In genomic region chr9:59680534-59680875, GRCm38 (mm10) we compare ENCODE assay signal across 7 mouse cellular contexts. TPM values are rescaled to one million over a fixed set of nuclear protein-coding genes. Genes with fewer than 3 reads are reported as not detected.
A peak's percentile ranks its signal among the peaks of the same experiment; 100 is the strongest.
DNase-seq lines count a peak whose midpoint lies in the region; ATAC-seq lines count a peak whose summit lies in the region.

No protein-coding gene starts in this region.

- H3K36me3 ChIP-seq in lung, embryonic 16.5 days (ENCODE audit: control insufficient read depth, insufficient read depth, low read length), result peaks cover 16% of the 10 kb centered on the region
- H3K36me3 ChIP-seq in forebrain, embryonic 12.5 days (replicated peaks), result peaks cover 41% of the 10 kb centered on the region
- H3K36me3 ChIP-seq in neural tube, embryonic 13.5 days, result peaks cover 41% of the 10 kb centered on the region

- H3K27ac ChIP-seq in lung, embryonic 16.5 days (ENCODE audit: low read length), result peak overlapping the region; percentile 61
- H3K27ac ChIP-seq in forebrain, embryonic 12.5 days, result no peak overlapping the region
- H3K27ac ChIP-seq in neural tube, embryonic 13.5 days (replicated peaks), result no peak overlapping the region

- 20% methylated on average over 16 of the region's 16 CpGs for WGBS in lung, embryonic 16.5 days
- 8% methylated on average over 16 of the region's 16 CpGs for WGBS in forebrain, embryonic 12.5 days
- WGBS in neural tube, embryonic 13.5 days, result 9% methylated on average over 16 of the region's 16 CpGs

- no peaks in the 10 kb centered on the region for H3K9me3 ChIP-seq in lung, embryonic 16.5 days (ENCODE audit: control insufficient read depth, low read length)
- no peaks in the 10 kb centered on the region for H3K9me3 ChIP-seq in forebrain, embryonic 12.5 days
- no peaks in the 10 kb centered on the region for H3K9me3 ChIP-seq in neural tube, embryonic 13.5 days

- peaks cover 11% of the 10 kb centered on the region; the same call in 1 of the 2 replicates for H3K4me1 ChIP-seq in lung, embryonic 16.5 days (replicated peaks; ENCODE audit: control insufficient read depth, insufficient read depth, low read length)
- peaks cover 14% of the 10 kb centered on the region for H3K4me1 ChIP-seq in forebrain, embryonic 12.5 days
- H3K4me1 ChIP-seq in neural tube, embryonic 13.5 days (replicated peaks), result peaks cover 15% of the 10 kb centered on the region

- H3K4me2 ChIP-seq in lung, embryonic 16.5 days (ENCODE audit: low read depth, low read length), result peak overlapping the region; percentile 97
- peak overlapping the region; percentile 89 for H3K4me2 ChIP-seq in forebrain, embryonic 12.5 days
- H3K4me2 ChIP-seq in neural tube, embryonic 13.5 days, result peak overlapping the region; percentile 82

- DNase-seq in lung, postnatal 10 days, result no peak
- DNase-seq in kidney, postnatal 10 days, result peak; percentile 22
- DNase-seq in ovary, postnatal 36 days (ENCODE audit: low spot score), result no peak
- no peak for DNase-seq in layer of hippocampus, adult 9-11 months

- peak overlapping the region; percentile 74 for H3K9ac ChIP-seq in lung, embryonic 16.5 days (ENCODE audit: low read length)
- peak overlapping the region; percentile 57 for H3K9ac ChIP-seq in forebrain, embryonic 12.5 days
- peak overlapping the region; percentile 69 for H3K9ac ChIP-seq in neural tube, embryonic 13.5 days

- ATAC-seq in lung, embryonic 16.5 days (ENCODE audit: low read depth), result peak; percentile 47; the same call in 1 of the 2 replicates
- peak; percentile 34; the same call in 1 of the 2 replicates for ATAC-seq in forebrain, embryonic 12.5 days (ENCODE audit: low FRiP score)
- peak; percentile 52 for ATAC-seq in neural tube, embryonic 13.5 days (ENCODE audit: low read depth)

- H3K4me3 ChIP-seq in lung, embryonic 16.5 days (ENCODE audit: low read length), result peak overlapping the region; percentile 60
- H3K4me3 ChIP-seq in forebrain, embryonic 12.5 days (replicated peaks), result peak overlapping the region; percentile 44
- peak overlapping the region; percentile 55 for H3K4me3 ChIP-seq in neural tube, embryonic 13.5 days

- peaks cover 5% of the 10 kb centered on the region for H3K27me3 ChIP-seq in lung, embryonic 16.5 days (ENCODE audit: control insufficient read depth, insufficient read depth, low read depth, low read length)
- peaks cover 31% of the 10 kb centered on the region for H3K27me3 ChIP-seq in forebrain, embryonic 12.5 days
- H3K27me3 ChIP-seq in neural tube, embryonic 13.5 days, result peaks cover 22% of the 10 kb centered on the region

RNA-seq across cellular contexts. Expression of gene Gramd2, which starts 0.6 kb away (rescaled TPM):
- 11.0 and 13.2 TPM in 2 replicates for polyA plus RNA-seq in lung, embryonic 16.5 days (2015; fragmentation: Nextera tagmentation; extraction: Ambion mirVana)
- 0.40 and 0.49 TPM in 2 replicates for polyA plus RNA-seq in forebrain, embryonic 12.5 days (2016; fragmentation: Nextera tagmentation; extraction: Ambion mirVana)
- polyA plus RNA-seq in neural tube, embryonic 13.5 days (2015; fragmentation: Nextera tagmentation; extraction: Ambion mirVana), result 1.3 and 1.9 TPM in 2 replicates

RNA-seq across cellular contexts. Expression of gene Pkm, which starts 24.3 kb away (rescaled TPM):
- 1,125 and 1,193 TPM in 2 replicates for polyA plus RNA-seq in lung, embryonic 16.5 days (2015; fragmentation: Nextera tagmentation; extraction: Ambion mirVana)
- polyA plus RNA-seq in forebrain, embryonic 12.5 days (2016; fragmentation: Nextera tagmentation; extraction: Ambion mirVana), result 1,825 and 1,829 TPM in 2 replicates
- 1,094 and 1,196 TPM in 2 replicates for polyA plus RNA-seq in neural tube, embryonic 13.5 days (2015; fragmentation: Nextera tagmentation; extraction: Ambion mirVana)
